Mouse (Mus musculus) liver, postnatal 0 days (tissue): Measurements from ENCODE around the gene Als2cr12. TPM values are rescaled to one million over a fixed set of nuclear protein-coding genes. Genes with fewer than 3 reads are reported as not detected.
A peak's percentile ranks its signal among the peaks of the same experiment; 100 is the strongest.
"Not testable (repeated sequence)": the region's sequence is repeated elsewhere in the genome, so short reads cannot be mapped to it uniquely, and the experiment has no call there.

ENCODE experiments used
- ATAC-seq: fragments of 200-750 bp; cut with Nextera tagmentation; 2 replicates; pipeline ENCODE4 v1.8.0; 2017; ENCODE audit warnings: mild to moderate bottlenecking, moderate library complexity
- DNase-seq: peaks from one replicate; pipeline ENCODE4 v3.0.0-alpha.2; 2016
- H3K27ac ChIP-seq: fragments of 300-500 bp; sonication (generic); 2 replicates; pipeline ENCODE4 v1.5.1; 2014; ENCODE audit warnings: antibody characterized with exemption, moderate library complexity, mild to moderate bottlenecking, low read depth
- H3K27me3 ChIP-seq: fragments of 300-500 bp; sonication (generic); 2 replicates; pipeline ENCODE4 v1.6.1; 2014; ENCODE audit warnings: low read length, control low read depth, mixed read lengths; ENCODE audit not compliant: insufficient read depth
- H3K36me3 ChIP-seq: fragments of 300-500 bp; sonication (generic); replicated peaks from 2 replicates; pipeline ENCODE4 v1.6.1; 2014; ENCODE audit warnings: mild to moderate bottlenecking, control low read depth, low read length, moderate library complexity, mixed read lengths; ENCODE audit not compliant: insufficient read depth
- H3K4me1 ChIP-seq: fragments of 300-500 bp; sonication (generic); 2 replicates; pipeline ENCODE4 v1.6.1; 2014; ENCODE audit warnings: antibody characterized with exemption, mild to moderate bottlenecking, control low read depth; ENCODE audit not compliant: insufficient read depth
- H3K4me2 ChIP-seq: fragments of 300-500 bp; sonication (generic); 2 replicates; pipeline ENCODE4 v1.6.1; 2014; ENCODE audit warnings: low read depth, mild to moderate bottlenecking, low read length, moderate library complexity, mixed read lengths
- H3K4me3 ChIP-seq: fragments of 300-500 bp; sonication (generic); 2 replicates; pipeline ENCODE4 v1.5.1; 2014; ENCODE audit warnings: low read depth, low read length
- H3K9ac ChIP-seq: fragments of 300-500 bp; sonication (generic); replicated peaks from 2 replicates; pipeline ENCODE4 v1.6.1; 2014; ENCODE audit warnings: mild to moderate bottlenecking, moderate library complexity
- H3K9me3 ChIP-seq: fragments of 300-500 bp; sonication (generic); 2 replicates; pipeline ENCODE4 v1.6.1; 2016; ENCODE audit warnings: mild to moderate bottlenecking, control low read depth, low read length, mixed read lengths
- CTCF ChIP-seq: sonication (generic); IDR thresholded peaks from 2 replicates; pipeline ENCODE4 v1.5.1; 2016; ENCODE audit warnings: antibody characterized with exemption, low read depth
- EP300 ChIP-seq: IDR thresholded peaks from 2 replicates; pipeline ENCODE4 v1.6.1; 2016; ENCODE audit warnings: antibody characterized with exemption, low read depth, mild to moderate bottlenecking
- WGBS: fragments of 180-500 bp; shearing (Covaris S2); extraction: QIAGEN DNeasy Blood & Tissue Kit; methylation state at CpG from one replicate; pipeline ENCODE4 v1.1.7; 2014; ENCODE audit not compliant: insufficient replicate concordance; 5-methylcytosine and 5-hydroxymethylcytosine counted together
- polyA plus RNA-seq: library from polyadenylated mRNA; unstranded; fragments of >200 nt; fragmentation: Nextera tagmentation; extraction: Ambion mirVana; gene quantifications from 2 replicates; pipeline ENCODE4 v1.2.1, GENCODE M21; 2015

Als2cr12 gene
- polyA plus RNA-seq, 1 experiment from 2014 or later: not detected

DNA sequence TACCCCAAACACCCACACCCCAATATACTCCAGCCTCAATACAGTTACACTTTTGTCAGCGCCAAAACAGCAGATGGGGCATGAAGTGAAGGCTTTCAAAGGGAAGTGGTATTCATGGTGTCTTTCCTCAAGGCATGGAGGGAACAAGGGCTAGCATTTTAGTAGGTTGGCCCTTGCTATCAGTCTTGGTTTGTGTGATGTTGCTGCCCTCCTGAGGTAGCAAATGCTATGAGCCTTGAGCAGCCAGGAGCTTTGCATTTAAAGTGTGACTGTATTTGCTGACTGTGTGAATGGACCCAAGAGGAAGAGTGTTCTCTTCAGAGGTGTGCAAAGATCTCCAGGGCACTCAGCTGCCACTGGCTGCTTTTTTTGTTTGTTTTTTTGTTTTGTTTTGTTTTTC lies 1.8 kb upstream of the Als2cr12 start:
- H3K9me3 ChIP-seq, ATAC-seq: not testable (repeated sequence)
- TF ChIP-seq CTCF: peak; percentile 45

GRCm38 (mm10) chr1:58693696-58694095 lies 2.1 kb downstream of the Als2cr12 start:
- WGBS: 61% methylated on average over 1 of the region's 1 CpGs
- H3K9ac ChIP-seq: no peak overlapping the region
- TF ChIP-seq CTCF (no peak), EP300 (no peak)

More for the DNA sequence above, 1.8 kb upstream of the Als2cr12 start:
- H3K4me1 ChIP-seq, H3K4me2 ChIP-seq, H3K27ac ChIP-seq, H3K9ac ChIP-seq, DNase-seq, H3K36me3 ChIP-seq, H3K27me3 ChIP-seq, H3K4me3 ChIP-seq: not testable (repeated sequence)
- 40% methylated on average over 1 of the region's 1 CpGs for WGBS

GRCm38 (mm10) chr1:58691718-58692117 lies 4.1 kb downstream of the Als2cr12 start:
- H3K9ac ChIP-seq, H3K4me1 ChIP-seq, H3K9me3 ChIP-seq, H3K36me3 ChIP-seq, DNase-seq, H3K4me2 ChIP-seq, H3K27me3 ChIP-seq, ATAC-seq, H3K27ac ChIP-seq, H3K4me3 ChIP-seq: not testable (repeated sequence)
- 43% methylated on average over 1 of the region's 1 CpGs for WGBS

More at GRCm38 (mm10) chr1:58693696-58694095, 2.1 kb downstream of the Als2cr12 start:
- Histone ChIP-seq H3K4me3 (no peak overlapping the region), H3K4me2 (no peak overlapping the region), H3K36me3 (no peaks in the 10 kb centered on the region), H3K27me3 (no peaks in the 10 kb centered on the region), H3K27ac (no peak overlapping the region), H3K4me1 (no peaks in the 10 kb centered on the region), H3K9me3 (no peaks in the 10 kb centered on the region)
- no peak for DNase-seq
- ATAC-seq: no peak

- ATAC-seq: not testable (repeated sequence)
Measured at GRCm38 (mm10) chr1:58690834-58691488, 4.8 kb downstream of the Als2cr12 start.

DNA sequence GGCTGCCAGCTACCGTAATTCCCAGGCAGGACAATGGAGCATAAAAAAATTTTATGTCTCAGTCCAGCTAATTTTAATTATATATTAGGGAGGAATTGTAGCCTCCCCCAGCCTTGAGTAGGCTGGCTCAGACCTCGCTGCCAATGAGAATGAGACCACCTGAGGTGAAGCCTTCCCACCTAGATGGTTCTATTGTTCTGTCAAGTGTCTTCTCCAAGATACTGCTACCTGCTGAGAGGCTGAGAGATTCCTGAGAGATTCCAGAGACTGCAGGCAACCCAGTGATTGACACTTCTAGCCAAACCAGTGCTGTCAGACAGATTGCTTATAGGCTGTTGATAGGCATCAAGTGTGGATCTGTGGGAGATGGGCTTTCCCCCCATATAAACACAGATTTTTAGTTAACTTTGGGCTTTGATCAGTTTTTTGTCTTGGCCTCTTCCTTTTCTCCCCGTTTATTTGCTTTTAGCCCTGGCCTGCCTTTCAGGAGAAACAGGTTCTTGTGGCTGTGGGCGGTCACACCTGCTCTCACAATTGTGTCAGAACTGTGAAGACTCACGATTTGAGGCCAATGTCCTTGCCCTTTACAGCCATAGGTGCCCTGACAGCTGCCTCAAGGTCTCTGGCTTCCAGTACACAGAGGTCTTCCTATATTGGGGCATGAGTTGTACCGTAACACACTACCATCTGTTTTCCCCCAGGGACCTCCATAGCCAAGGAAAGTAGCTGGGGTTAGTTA lies 5.6 kb downstream of the Als2cr12 start:
- Histone ChIP-seq H3K9ac (no peak overlapping the region), H3K4me3 (no peak overlapping the region), H3K4me2 (no peak overlapping the region), H3K9me3 (no peaks in the 10 kb centered on the region), H3K27ac (no peak overlapping the region), H3K4me1 (no peaks in the 10 kb centered on the region), H3K27me3 (no peaks in the 10 kb centered on the region), H3K36me3 (no peaks in the 10 kb centered on the region)
- DNase-seq (no peak), ATAC-seq (no peak)
- no peak for TF ChIP-seq EP300
- TF ChIP-seq CTCF: no peak
- 65% methylated on average over 6 of the region's 6 CpGs for WGBS

More at GRCm38 (mm10) chr1:58690834-58691488, 4.8 kb downstream of the Als2cr12 start:
- not testable (repeated sequence) for H3K4me3 ChIP-seq, H3K36me3 ChIP-seq, H3K27me3 ChIP-seq, H3K27ac ChIP-seq, H3K4me1 ChIP-seq, DNase-seq, H3K9ac ChIP-seq, H3K4me2 ChIP-seq, H3K9me3 ChIP-seq
- 81% methylated on average over 2 of the region's 3 CpGs for WGBS

DNA sequence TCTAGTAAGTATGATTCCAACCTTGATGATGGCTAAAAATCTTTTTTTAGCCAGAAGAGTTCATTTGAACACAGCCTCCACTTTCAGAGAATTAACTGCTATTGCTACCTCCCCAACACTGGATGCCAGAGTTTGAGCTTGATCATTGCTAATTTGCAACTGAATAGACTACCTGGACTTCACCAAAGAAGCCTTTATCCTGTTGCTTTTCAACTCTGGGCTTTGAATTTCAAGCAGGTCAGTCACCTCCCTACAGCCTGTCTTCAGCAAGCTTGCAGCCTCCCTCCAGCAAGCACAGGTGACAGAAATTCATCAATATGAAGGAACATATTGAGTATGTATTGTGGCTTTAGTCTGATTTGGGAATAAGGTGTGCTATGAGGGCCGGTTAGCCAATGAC lies 6.4 kb downstream of the Als2cr12 start:
- Histone ChIP-seq H3K9me3 (no peaks in the 10 kb centered on the region), H3K27ac (no peak overlapping the region), H3K27me3 (no peaks in the 10 kb centered on the region), H3K4me1 (no peaks in the 10 kb centered on the region), H3K36me3 (no peaks in the 10 kb centered on the region), H3K9ac (no peak overlapping the region), H3K4me3 (no peak overlapping the region), H3K4me2 (no peak overlapping the region)
- no peak for TF ChIP-seq CTCF
- TF ChIP-seq EP300: no peak
- WGBS: 80% methylated on average over 1 of the region's 1 CpGs
- ATAC-seq (no peak), DNase-seq (no peak)

DNA sequence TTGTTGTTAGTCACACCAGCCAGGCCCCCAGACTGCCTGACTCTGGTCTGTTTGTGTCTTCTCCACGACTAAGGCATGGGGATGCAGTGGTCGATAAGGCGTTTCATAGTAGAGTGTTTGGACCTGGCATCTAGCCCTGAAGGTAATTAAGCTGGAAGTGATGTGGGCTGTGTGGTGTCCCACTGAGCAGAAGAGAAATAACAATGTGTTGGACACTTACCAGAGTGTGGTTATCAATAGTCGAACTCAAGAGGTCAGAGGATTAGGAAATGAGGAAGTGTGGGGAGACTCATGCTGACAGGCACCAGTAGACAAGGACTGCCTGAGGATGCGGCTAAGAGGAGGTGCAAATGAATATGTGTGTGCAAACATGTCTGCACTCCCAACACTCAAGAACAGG lies 17.4 kb downstream of the Als2cr12 start:
- not testable (repeated sequence) for ATAC-seq, H3K9me3 ChIP-seq, DNase-seq, H3K9ac ChIP-seq, H3K4me2 ChIP-seq, H3K27ac ChIP-seq, H3K36me3 ChIP-seq, H3K4me3 ChIP-seq, H3K4me1 ChIP-seq, H3K27me3 ChIP-seq
- WGBS: 37% methylated on average over 5 of the region's 5 CpGs
